Mouse (Mus musculus) kidney, adult 10 weeks (tissue): Measurements from ENCODE around the gene Tatdn3. TPM values are rescaled to one million over a fixed set of nuclear protein-coding genes. Genes with fewer than 3 reads are reported as not detected.

Experiments used
- polyA plus RNA-seq: library from polyadenylated mRNA; stranded (reverse); fragments of 350-450 nt; fragmentation: Illumina TruSeq; extraction: RNeasy Lipid Tissue Mini Kit (QIAGEN cat#74804); gene quantifications from one replicate; pipeline ENCODE4 v1.2.3, GENCODE M21; 2014; ENCODE audit warnings: low read depth, low replicate concordance

The Tatdn3 gene
- polyA plus RNA-seq: 15.2 TPM

GRCm38 (mm10) chr1:191062781-191063485, at the start of gene Tatdn3, which contains the start of gene Nsl1:
Tatdn3 (minus strand) TSS chr1:191062932.
Nsl1 (plus strand) TSS chr1:191063012.

GRCm38 (mm10) chr1:191097802-191098747, 35.3 kb upstream of the Tatdn3 start, which contains the start of gene Batf3:
Batf3 (plus strand) TSS chr1:191097847.

GRCm38 (mm10) chr1:191036554-191037334, 26.0 kb downstream of the Tatdn3 start, which contains the start of gene Spata45:
Spata45 (plus strand) TSS chr1:191036639.

GRCm38 (mm10) chr1:191026021-191026713, 36.6 kb downstream of the Tatdn3 start, which contains the start of gene Flvcr1:
Flvcr1 (minus strand) TSS chr1:191026158.

Other genes with a start within 250 kb of the Tatdn3 start
- gene Rps6kc1, start 151.2 kb downstream of the Tatdn3 start, polyA plus RNA-seq: 4.0 TPM
- gene Angel2, start 137.8 kb downstream of the Tatdn3 start, polyA plus RNA-seq: 53.8 TPM
- 0.20 TPM for gene Vash2, start 83.6 kb downstream of the Tatdn3 start, polyA plus RNA-seq
- gene Flvcr1, start 36.8 kb downstream of the Tatdn3 start, polyA plus RNA-seq: 43.9 TPM
- not detected for gene Spata45, start 26.3 kb downstream of the Tatdn3 start, polyA plus RNA-seq
- gene Nsl1, start 80 bp upstream of the Tatdn3 start, polyA plus RNA-seq: 0.12 TPM
- not detected for gene Batf3, start 34.9 kb upstream of the Tatdn3 start, polyA plus RNA-seq
- gene Fam71a, start 101.9 kb upstream of the Tatdn3 start, polyA plus RNA-seq: not detected
- gene Atf3, start 155.1 kb upstream of the Tatdn3 start, polyA plus RNA-seq: 1.1 TPM